Mouse (Mus musculus) cortical plate, adult 2 months (tissue): ENCODE data around the gene Fbxl7. TPM values are rescaled to one million over a fixed set of nuclear protein-coding genes. Genes with fewer than 3 reads are reported as not detected.

Source experiments
- H3K27ac ChIP-seq: fragments of 200-500 bp; 2 replicates; pipeline ENCODE4 v1.5.1; 2012; ENCODE audit warnings: low read length, control low read depth, inconsistent platforms; ENCODE audit not compliant: insufficient read depth
- H3K4me1 ChIP-seq: fragments of 200-500 bp; 2 replicates; pipeline ENCODE4 v1.6.1; 2011; ENCODE audit warnings: low read length; ENCODE audit not compliant: control insufficient read depth, insufficient read depth
- H3K4me3 ChIP-seq: fragments of 200-500 bp; 2 replicates; pipeline ENCODE4 v1.5.1; 2011; ENCODE audit warnings: mild to moderate bottlenecking, low read length, control low read depth; ENCODE audit not compliant: insufficient read depth
- CTCF ChIP-seq: fragments of 200-500 bp; IDR thresholded peaks from 2 replicates; pipeline ENCODE4 v1.5.1; 2011; ENCODE audit warnings: mild to moderate bottlenecking, control low read depth, low read length; ENCODE audit not compliant: insufficient read depth; ENCODE audit errors: extremely low read depth
- POLR2A ChIP-seq: fragments of 200-500 bp; IDR thresholded peaks from 2 replicates; pipeline ENCODE4 v1.6.1; 2011; ENCODE audit warnings: mild to moderate bottlenecking, low read length, control low read depth; ENCODE audit not compliant: insufficient read depth; ENCODE audit errors: extremely low read depth
- polyA plus RNA-seq: library from polyadenylated mRNA; depleted of rRNA; stranded (reverse); fragments of >200 nt; gene quantifications from 2 replicates; pipeline ENCODE4 v1.2.3, GENCODE M21; 2012; rRNA removed

Fbxl7 gene
- 0.96 and 1.2 TPM in 2 replicates for polyA plus RNA-seq

DNA sequence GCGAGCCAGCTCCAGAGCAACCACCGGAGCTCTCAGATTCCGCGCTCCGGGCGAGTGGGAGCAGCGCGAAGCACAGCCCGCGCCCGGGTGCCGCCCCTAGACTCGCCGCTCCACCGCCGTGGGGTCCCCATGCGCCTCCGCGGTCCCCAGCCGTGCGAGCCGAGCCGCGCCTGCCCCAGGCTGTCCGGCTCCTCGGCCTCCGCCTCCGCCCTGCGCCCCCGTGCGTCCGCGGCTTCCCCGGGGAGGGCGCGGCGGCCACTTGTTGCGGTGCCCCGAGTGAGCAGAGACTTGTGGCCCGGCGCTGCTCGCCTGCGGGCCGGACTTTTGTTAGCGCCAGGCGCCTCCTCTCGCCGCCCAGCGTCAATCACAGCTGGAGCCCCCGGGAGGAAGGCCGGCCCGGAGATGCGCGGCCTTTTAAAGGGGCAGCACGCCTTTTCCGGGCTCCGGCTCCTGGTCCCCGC, at the start of gene Fbxl7:
Fbxl7 (minus strand) TSS at position 330 of the 461 bp plus-strand sequence.
- Histone ChIP-seq H3K27ac (peak within 1 kb of the TSS; percentile 52; the same call in 1 of the 2 replicates), H3K4me1 (no peaks in the 10 kb centered on the region), H3K4me3 (peak within 1 kb of the TSS; percentile 42)
- TF ChIP-seq POLR2A, result no peak
- no peak for TF ChIP-seq CTCF

DNA sequence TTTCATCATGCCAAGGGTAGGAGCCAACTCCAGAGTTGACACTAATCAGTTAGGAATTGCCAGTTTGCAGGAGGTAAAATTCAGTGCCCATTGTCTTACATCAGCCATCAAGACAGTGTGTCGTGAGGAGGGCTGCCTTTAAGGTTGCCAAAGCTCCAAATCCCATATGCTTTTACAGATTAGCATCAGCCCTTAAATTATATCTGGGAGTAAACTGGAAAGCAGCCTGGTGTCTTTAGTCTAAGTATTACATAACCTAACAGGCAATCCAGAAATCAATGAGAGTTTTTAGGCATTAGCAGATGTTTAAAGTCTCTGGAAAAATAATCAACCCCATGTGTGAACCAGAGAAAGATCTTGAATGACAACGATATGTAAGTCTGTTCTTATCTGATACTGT, 26.6 kb upstream of the Fbxl7 start:
- Histone ChIP-seq H3K4me3 (no peak overlapping the region), H3K4me1 (no peaks in the 10 kb centered on the region), H3K27ac (no peak overlapping the region)
- TF ChIP-seq CTCF, result no peak
- TF ChIP-seq POLR2A, result no peak

DNA sequence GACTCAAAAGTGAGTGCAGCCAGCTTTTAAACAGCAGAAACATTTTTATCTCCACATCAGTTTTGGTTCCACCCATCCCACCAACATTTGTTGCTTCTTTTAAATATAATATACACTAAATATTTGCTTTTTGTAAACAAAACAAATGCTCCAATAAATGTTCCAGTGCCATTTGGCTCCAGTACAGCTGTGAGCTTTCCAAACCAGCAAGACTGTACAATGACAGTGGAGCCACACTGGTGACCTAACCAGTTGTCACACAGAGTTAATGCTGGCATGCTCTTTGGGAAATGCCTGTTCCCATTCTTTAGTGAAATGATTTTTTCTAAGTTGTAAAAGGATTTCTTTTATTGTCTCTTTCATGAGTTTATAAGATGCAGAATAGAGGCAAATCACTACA, 18.0 kb upstream of the Fbxl7 start:
- H3K4me1 ChIP-seq, result no peaks in the 10 kb centered on the region
- no peak overlapping the region for H3K4me3 ChIP-seq
- TF ChIP-seq CTCF, result no peak
- TF ChIP-seq POLR2A, result no peak
- H3K27ac ChIP-seq, result no peak overlapping the region

DNA sequence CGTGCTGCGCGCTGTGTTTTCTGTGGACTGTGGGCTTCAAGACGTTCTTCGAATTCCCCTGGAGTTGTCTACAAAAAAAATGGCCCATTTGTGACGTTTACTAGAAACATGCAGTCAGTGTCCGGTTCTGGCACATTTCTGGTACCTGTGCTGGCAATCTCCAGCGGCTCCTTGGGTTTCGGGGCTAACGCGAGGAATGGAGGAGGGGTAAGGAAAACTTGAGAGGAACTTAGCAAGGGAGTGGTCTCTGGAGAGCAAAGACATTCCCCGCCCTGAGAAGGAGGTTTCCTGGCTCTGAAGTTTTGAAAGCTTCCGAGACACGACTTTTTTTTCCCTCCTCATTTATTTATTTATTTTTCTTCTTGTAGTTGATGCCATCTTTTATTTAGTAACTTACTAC, 381 bp upstream of the Fbxl7 start:
- peak overlapping the region; percentile 42 for H3K4me3 ChIP-seq
- 0 out of 2 replicates have a peak overlapping the region, but pooled peaks have one; percentile 52 for H3K27ac ChIP-seq
- TF ChIP-seq POLR2A, result no peak
- no peak for TF ChIP-seq CTCF
- H3K4me1 ChIP-seq, result no peaks in the 10 kb centered on the region

DNA sequence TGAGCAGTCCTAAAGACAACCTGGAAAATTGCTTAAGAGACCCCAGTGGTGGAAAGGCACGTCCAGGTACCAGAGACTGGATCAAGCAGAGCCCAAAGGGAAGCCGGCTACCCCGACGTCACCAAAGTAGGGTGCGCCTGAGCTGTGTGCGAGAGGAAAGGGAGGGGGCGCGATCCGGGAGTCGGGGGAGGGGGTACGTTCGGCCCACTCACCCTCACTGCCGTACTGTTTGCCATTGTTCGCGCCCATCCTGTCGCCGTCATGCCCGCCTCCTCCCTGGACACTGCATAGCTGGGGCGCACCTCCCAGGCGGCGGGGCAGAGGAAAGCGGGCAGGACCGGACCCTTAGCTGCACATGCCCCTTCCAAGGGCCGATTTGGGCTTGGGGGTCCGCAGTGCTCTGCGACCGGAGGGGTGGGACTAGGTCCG, 565 bp downstream of the Fbxl7 start:
- TF ChIP-seq POLR2A (no peak), CTCF (no peak)
- H3K27ac ChIP-seq, result peak overlapping the region; percentile 52; the same call in 1 of the 2 replicates
- H3K4me1 ChIP-seq, result no peaks in the 10 kb centered on the region
- peak overlapping the region; percentile 42 for H3K4me3 ChIP-seq

DNA sequence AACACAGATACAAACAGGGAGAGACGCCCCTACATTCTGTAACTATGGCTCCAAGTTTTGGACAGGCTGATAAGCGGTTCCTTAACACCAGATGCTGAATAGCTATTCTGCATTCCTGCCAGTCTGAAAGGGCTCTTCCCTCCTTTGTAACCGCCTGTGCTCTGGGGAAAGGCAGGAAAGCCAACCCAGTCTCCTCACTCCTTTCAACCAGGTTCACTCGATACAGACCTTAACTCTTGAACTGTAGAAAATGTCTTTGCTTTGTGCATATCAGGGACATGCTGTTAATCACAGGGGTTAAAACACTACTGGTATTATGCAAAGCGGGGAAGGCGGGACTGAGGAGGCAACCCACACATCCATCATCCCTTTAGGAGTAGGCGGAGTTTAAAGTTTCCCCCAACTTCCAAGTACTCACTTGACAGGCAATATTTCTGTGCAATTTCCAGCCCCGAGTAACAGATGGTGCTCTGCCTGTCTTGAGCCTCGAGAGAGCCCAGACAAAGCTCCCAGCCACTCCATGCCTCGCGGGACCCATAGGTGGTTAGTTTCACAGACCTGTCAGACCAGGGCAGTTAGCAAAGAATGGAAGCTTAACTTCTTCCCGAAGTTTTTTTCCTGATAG, 1.2 kb downstream of the Fbxl7 start:
- no peaks in the 10 kb centered on the region for H3K4me1 ChIP-seq
- no peak overlapping the region for H3K27ac ChIP-seq
- TF ChIP-seq POLR2A (no peak), CTCF (no peak)
- peak overlapping the region; percentile 42; the same call in 1 of the 2 replicates for H3K4me3 ChIP-seq

DNA sequence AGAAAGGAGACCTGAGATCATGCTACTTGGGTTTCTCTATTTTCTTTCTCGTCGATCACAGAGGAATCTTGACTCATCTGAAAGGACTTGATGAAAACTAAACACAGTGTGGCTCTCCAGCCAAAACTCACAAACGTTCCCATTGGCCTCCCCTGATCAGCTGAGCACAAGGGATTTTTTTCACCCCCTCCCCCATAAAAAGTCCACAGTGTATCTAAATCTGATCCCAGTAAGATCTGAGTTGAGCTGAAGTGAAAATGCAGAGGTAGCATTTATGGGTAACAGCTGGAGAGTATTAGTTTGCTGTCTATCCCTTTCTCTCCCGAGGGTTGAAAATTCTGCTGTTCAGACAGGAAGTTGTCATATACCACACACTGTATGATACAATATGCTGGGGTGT, 2.2 kb downstream of the Fbxl7 start:
- H3K4me1 ChIP-seq, result no peaks in the 10 kb centered on the region
- TF ChIP-seq CTCF (no peak), POLR2A (no peak)

DNA sequence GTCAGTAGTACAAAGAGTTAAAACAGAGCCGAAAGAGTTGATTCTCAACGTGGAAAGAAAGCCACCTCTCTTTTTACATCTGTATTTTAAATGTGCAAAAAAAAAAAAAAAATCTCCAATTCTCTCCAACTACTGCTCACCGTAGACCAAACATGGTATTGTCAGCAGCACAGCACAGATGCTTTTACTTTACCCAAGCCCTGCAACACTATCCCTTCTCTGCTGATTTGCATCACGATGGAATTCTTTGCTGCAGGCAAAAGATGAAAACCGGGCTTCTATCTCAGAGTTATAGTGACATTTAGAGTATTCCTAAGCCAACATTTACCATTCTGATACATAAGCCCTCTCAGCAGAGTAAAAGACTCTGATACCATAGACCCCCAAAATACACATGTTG, 5.4 kb downstream of the Fbxl7 start:
- Histone ChIP-seq H3K4me3 (no peak overlapping the region), H3K27ac (no peak overlapping the region), H3K4me1 (no peaks in the 10 kb centered on the region)
- TF ChIP-seq POLR2A, result no peak
- TF ChIP-seq CTCF, result no peak

More for the DNA sequence above, 2.2 kb downstream of the Fbxl7 start:
- no peak overlapping the region for H3K27ac ChIP-seq
- no peak overlapping the region for H3K4me3 ChIP-seq

DNA sequence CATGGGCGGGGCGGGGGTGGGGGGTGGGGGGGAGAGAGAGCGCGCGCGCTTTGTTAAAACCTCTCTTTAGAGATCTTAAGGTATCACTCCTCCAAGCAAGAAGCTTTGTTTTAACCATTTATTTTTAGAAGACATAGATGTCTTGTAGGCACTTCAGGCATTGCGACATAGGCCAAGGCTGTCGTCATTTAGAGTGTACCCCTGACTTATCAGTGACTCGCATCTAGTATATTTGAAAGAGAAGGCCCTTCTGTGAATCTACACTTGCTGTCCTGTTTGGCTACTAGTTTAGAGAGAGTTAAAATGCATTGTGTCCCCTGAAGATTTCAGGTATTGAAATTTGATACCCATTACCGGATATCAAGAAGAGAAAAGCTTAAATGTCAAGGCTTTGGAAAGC, 7.2 kb downstream of the Fbxl7 start:
- TF ChIP-seq CTCF, result no peak
- Histone ChIP-seq H3K4me1 (no peaks in the 10 kb centered on the region), H3K4me3 (no peak overlapping the region), H3K27ac (no peak overlapping the region)

DNA sequence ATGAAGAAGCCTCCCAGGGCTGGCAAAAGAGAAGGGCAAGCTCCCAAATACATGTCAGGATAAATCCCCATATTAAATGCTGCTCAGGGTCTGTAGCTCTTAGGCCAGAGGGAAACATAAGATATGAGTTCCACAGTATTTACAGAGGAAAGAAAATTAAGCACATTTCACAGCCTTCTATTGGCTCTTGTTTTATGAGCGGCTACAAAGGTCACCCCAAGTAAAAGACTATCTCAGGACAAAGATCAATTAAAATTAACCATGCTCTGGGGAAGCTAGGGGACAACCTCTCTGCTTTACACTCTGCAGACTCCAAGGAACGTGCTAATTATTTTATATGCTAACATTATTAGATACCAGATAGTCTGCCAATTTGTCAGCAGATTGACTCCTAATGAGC, 9.4 kb downstream of the Fbxl7 start:
- Histone ChIP-seq H3K27ac (no peak overlapping the region), H3K4me1 (no peaks in the 10 kb centered on the region), H3K4me3 (no peak overlapping the region)
- TF ChIP-seq CTCF (no peak), POLR2A (no peak)
